Mouse (Mus musculus): ENCODE data around the gene Tut7.

- TF ChIP-seq CTCF (conservative IDR thresholded peaks at IDR 0.05; ENCODE audit: low read length) (no peak), NANOG (IDR thresholded peaks at IDR 0.05; ENCODE audit: borderline replicate concordance, low read length) (no peak)
Measured at GRCm38 (mm10) chr13:59832871-59833270, 9.9 kb upstream of the Tut7 start.
